Mouse (Mus musculus) urinary bladder, postnatal 4 days (tissue): ENCODE measurements around the gene Gnmt.
"Not testable (repeated sequence)": the region's sequence is repeated elsewhere in the genome, so short reads cannot be mapped to it uniquely, and the experiment has no call there.

Experiments used
- DNase-seq, 2 experiments: peaks; one replicate each; pipeline ENCODE4 v3.0.0; 2021 to 2022; ENCODE audit warnings: low spot score in 2 of 2

Gene Gnmt

DNA sequence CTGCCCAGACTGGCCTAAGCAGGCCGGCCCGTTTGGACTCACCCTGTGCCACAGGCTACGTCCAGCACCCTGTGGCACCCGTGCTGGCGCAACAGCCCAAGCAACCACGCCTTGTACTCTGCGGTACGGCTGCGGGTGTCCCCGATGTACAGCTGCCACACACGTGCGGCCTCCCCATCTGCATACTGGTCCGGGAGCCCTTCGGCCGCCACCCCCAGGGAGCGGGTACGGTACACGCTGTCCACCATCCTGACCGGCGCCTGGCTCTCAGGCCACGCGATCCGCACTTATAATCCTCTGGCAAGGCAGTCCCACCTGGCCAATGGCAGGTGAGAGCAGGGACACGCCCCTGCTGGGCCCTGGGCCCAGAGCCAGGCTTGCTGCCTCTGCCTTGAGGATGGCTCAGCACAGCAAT lies at the start of gene Gnmt:
Gnmt (minus strand) TSS at position 265 of the 415 bp plus-strand sequence.
- no peak for DNase-seq

DNA sequence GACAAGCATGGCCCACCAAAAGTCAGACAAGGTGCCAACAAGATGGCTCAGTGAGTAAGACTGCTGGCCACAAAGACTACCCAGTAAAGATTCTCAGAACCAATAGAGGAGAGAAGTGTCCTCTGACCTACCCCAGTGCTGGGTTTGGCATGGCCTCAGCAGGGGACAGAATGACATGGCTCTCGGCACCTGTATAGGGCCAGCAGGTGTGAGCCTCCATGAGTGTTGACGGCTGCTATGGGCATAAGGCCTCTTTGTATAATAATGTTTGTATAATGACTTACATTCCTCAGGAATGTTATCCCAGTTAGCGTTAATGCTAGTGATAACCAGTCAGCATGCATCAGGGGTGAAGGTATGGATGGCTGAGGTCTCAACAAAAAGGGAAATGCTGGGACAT lies 47.1 kb upstream of the Gnmt start:
- DNase-seq, result no peak

DNA sequence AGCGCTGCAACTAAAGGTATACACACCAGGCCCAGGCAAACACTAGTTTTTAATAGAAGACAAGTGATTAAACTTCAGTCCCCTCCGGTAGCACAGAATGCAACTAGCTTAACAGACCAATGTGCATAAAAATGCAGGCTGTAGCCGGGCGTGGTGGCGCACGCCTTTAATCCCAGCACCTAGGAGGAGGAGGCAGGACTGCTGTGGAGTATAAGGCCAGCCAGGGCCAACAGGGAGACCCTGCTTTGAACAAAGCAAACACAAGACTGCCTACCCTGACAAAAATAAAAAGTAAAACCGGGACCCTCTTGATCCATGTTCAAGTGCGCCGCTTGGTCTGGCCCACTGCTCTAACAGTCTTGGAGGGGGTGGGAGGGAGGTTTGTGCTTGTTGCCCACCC lies 46.1 kb upstream of the Gnmt start:
- no peak for DNase-seq

DNA sequence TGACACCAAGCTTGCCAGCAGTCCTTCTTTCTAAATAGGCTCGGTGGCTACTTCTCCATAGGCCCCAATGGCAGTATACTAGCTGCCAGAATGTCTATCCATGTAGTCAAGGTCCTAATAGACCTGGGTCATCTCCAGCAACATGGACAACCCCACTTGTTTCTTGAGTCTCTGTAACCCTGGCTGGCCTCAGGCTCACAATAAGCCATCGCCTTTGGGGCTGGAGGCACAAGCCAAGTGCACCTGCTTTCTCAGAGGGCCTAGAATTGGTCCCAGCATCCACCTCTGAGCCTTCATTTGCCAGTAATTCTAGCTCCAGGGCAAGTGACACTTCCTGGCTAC lies 45.1 kb upstream of the Gnmt start:
- no peak for DNase-seq

DNA sequence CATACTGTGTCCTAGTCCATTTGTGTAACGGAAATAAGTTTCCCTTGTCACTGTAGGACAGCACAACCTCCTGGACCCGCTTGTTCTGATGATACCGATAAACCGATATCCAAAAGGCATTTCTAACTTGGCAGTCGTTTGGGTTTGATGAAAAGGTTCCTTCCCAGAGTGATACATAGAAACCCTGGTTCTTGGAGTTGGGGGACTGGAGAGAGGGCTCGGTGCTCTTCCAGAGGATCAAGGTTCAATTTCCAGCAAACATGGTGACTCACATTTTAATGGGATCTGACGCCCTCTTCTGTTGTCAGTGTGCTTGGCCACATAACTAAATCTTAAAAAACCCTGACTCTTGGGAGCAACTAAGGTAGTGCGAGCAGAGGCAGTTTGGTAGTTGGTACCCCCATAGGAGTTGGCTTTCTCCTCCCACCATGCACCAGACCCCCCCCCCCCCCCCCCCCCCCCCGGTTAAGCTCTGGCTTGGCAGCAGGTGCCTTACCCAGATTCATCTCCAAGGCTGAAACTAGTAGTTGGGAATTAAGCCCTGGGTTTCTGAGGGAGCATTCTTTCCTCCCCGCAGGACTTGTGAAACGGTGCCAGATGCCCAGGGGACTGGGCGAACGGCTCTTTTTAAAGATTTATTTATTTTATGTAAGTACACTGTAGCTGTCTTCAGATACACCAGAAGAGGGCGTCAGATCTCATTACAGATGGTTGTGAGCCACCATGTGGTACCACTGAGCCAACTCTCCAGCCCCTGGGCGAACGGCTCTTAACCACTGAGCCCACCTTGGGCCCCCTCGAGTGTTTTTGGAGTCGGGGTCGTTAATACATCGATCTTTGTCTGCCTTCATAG lies 44.5 kb upstream of the Gnmt start:
- DNase-seq, result no peak

DNA sequence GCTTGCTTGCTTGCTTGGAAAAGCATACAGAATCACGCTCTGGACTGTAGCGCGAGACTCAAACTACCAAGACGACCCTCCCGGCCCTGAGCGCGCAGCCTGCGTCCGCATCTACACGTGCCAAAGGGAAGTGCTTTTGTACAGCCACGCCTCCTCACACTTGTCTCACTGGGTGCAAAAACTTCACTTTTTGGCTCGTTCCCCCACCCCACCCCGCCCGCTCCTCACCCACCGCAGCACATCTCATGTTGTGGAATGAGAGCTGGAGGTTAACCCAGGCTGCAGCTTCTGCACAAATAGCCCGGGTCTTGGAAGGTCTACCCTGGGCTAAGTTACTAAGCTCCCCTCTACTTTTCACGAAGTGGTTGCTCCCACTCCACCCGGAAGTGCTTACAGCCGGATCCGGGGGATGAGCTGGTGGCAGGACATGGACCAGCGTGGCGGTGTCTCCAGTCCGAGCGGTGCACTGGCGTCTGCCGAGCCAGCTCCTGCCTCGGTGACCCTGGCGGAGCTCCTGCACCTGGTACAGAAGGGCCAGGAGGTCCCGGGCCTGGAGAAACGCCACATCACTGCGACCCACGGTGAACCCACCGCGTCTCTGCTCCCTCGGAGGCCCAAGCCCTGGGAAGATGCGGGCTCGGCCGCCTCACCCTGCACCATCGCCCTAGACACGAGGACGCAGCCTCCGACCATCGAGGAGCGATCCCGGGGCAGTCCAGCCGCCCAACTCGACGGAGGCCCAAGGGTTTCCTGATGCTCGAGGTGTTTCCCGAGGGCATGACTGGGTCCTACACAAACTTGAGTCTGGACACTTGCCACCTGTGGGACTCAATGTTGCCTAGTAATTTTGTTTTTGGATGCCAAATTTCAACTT lies 43.7 kb upstream of the Gnmt start, which contains the start of gene 2310039H08Rik:
2310039H08Rik (plus strand) TSS at position 232 of the 874 bp plus-strand sequence.
- DNase-seq, result peak; percentile 80 to 84

DNA sequence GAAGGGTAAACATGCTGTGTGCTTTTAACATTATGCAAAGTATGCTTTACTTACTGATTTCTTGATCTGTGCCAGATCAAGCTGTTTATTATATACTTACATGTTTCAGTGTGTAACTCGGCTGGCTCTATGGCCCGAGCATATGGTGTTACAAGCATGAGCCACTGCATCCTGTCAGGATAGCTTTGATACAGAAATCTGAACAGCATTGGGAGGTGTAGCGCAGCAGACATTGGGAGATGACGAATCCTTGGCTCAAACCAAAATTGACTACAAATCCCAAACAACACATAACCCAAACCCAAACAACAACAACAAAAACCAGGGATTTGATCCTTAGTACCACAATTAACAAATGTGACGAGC lies 43.1 kb upstream of the Gnmt start:
- no peak for DNase-seq

DNA sequence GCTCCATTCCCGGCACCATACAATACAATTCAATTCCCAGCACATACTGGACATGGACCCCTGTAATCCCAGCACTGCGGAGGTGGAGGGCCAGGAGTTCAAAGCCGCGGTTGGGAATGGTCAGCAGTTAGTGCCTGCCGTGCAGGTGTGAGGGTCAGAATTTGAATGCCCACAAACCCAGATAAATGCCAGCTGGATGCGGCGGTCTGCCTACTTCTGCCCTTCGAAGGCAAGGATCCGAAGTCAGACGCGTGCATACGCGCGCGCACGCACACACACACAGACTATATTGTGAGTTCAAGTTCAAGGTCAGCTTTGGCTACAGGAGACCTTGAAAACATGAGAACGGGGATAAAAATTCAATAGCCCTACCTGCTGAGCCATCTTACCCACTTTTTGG lies 42.6 kb upstream of the Gnmt start:
- DNase-seq, result no peak

DNA sequence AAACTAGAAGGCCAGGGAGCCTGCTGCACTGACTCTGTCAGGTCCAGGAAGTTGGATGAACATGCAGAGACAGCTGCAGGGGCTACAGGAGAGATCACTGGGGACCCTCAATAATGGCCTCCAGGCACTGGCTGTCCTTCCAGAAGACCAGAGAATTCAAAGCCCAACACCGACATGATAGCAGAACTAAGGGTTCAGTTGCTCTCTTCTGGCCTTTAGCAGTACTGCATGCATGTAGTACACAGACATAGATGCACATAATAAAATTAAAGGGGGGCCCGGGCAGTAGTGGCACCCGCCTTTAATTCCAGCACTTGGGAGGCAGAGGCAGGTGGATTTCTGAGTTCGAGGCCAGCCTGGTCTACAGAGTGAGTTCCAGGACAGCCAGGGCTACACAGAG lies 42.1 kb upstream of the Gnmt start:
- DNase-seq, result no peak

DNA sequence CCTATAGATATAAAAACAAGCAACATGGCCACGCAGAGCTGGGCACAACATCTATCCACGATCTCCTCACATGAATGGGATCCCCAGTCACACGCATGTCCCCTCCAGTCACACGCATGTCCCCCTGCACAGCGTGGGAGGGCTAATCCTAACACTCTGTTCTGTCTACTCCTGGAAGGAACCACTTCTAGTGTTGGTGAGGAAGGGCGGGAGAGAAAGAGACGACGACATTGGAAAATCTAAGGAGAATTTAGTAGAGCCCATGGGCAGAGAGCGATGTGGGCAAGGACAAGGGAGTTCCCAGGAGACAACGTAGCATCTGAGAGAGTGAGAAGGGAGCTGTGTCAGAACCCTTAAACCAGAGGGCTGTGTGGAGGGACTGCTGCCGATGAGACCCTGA lies 41.6 kb upstream of the Gnmt start:
- DNase-seq, result no peak

DNA sequence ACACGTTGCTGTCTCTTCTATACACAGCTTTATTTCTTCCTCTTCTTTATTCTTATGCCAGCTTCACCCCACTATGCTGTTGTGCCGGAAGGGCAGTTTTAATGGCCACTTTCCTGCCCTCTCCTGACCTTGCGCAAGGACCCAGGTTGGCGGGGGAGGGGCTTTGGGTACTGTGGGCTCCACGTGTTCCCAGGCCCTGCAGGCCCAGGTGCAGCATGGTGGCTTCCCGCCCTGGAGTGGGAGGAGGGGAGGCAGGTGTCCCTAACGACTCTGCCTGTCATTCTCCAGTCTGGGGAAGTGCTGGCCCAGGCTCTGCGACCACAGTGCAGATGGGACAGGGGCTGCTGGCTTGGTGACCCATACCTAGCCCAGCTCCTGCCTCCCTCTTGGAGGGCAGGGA lies 38.9 kb upstream of the Gnmt start:
- no peak for DNase-seq

DNA sequence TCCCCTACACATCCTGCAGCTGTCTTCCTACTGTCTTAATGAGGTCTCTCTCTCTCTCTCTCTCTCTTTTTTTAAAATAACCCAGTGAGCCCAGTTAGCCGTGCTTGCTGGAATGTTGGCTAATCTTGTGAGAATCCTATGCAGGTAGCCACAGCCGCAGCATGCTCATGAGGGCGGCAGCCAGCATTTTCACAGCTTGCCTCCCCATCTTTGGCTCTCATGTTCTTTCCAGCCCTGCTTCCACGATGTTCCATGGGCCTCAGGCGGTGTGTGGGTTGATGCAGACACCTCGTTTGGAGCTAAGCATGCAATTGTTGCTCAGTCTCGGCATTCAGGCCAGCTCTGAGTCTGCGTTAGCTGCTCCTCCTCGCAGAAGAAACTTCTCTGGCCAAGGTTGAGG lies 35.9 kb upstream of the Gnmt start:
- not testable (repeated sequence) for DNase-seq

DNA sequence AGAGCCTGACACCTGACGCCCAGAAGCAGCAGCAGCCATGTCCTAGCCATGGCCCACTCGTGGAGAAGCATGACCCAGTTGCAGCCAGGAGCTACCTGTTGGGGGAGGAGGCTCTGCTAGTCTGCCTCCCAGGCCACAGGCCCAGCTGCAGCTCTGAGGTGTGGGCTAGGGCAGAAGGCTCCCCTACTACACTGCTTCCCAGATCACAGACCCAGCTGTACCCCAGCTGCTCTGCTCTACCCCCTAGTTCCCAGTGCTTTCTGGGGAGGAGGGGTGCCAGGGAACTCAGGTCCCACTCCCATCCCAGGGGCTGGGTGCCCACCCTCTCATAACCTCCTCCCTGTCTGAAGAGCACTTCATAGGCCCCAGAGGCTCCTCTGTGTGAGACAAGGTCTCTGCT lies 34.6 kb upstream of the Gnmt start, which contains the start of gene Ptcra:
Ptcra (minus strand) TSS at position 169 of the 400 bp plus-strand sequence.
- no peak for DNase-seq

DNA sequence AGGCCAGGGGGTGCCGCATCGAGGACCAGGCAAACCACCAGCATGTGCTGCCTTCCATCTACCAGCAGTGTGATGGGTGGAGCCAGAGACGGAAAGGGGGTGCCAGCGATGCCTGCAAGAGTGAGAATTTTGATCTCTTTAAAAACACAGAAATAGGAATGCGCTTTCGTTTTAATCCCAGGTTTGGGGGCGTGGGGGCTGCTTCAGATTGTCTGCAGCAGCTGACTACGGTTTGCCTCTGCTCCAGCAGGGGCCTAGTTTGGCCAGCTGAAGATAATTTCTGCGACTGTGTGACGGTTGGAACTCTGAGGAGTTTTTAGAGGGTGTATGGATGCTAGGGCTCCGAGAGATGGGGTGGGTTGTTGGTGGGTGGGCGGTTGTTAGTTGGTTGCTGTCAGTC lies 29.8 kb upstream of the Gnmt start:
- no peak for DNase-seq

DNA sequence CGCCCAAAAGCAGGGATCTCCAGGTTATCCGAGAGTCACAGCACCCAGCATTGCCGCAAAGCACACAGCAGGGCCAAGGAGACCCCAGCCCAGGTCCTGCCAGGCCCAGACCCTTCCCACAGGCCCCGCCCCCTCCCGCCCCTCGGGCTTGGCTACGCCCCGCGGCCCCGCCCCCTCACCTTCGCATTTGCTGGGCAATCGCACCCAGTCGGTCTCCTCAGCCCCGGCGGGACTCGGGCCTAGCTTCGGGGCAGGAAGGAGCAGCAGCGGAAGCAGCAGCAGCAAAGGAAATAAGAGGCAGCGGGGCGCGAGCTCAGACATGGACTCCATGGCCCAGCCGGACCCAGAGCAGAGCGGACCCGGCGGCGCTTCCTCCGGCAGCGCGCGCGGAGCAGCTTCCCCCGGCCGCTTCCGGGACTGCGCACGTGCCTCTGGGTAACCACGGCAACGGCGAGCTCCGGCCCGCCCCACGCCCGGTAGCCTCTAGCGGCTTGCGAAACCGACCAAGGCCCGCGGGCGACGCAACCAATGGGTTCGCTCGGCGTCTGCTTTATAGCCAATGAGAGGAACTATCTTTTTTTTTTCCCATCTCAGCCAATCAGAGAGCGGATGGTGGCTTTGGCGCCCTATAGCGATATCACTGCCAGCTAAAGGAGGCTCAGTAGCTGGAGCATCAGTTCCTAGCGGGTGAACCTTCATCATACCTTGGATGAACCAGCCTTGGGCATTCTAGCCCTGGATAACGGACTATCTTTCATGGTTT lies 23.0 kb upstream of the Gnmt start, which contains the start of gene Cnpy3:
Cnpy3 (minus strand) TSS at position 421 of the 763 bp plus-strand sequence.
- peak; percentile 97 to 99 for DNase-seq

DNA sequence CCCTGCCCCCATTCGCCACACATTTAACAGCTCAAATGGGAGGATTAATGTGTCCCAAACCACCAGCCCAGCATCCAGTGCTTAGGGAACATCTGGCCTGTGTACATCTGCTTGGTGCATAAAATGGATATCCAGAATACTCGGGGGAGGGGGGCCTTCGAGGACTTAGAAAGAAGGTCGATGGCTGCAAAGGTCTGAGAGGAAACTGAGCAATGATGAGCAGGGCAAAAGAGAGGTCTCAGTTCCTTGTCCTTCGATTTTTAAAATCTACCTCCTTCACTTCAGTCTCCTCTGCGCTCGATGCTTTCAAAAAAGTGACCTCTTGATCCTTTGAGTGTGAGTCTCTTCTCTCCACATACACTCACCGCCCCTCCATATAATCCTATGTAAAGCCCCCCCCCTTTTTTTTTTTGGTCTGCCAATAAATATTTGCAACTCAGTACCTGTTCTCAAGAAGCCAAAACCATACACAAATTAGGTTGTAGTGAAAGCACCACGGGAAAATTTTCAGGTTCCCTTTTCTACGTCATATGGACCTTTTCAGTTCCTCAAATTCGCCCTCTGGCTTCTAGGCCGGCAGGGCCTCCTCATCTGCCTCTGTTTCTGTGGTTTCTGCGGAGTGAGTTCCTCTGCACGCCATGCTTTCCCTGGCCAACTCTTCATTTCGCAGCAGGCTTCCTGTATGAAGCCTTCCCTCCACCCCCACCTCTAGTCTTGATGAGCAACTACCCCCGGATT lies 22.3 kb upstream of the Gnmt start:
- DNase-seq, result no peak

DNA sequence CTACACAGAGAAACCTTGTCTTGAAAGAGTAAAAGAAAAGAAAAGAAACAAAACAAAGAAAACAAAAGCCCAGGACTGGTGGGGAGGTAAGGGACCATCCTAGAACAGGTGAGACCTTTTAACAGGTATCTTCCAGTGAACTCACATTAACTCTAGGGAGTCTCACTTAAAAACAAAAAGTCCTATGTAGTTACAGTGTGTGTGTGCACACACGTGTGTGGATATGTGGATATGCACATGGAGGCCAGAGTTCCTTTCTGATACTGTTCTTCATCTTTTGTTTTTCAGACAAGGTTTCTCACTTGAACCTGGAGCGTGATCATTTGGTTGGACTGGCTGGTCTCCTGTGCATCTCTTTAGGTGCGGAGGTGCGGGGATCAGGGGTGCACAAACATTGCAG lies 21.6 kb upstream of the Gnmt start:
- no peak for DNase-seq

DNA sequence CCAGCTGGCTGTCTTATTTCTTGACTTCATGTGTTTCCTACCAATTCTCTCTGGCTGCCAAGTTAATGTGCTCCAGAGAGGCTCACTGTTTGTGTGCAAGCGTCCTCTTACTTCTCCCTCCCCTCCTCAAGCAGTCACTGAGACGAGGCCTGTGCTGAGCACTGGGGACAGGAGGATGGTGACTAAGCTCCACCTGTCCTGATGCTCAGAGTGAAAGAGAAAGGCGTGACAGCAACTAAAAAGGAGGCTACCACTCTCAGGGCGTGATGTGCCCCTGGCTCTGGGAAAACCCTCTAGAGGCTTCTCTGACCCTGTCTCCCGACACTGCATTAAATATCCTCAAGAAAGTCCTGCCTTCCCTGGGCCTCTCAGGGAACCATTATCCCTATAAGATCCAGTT lies 20.3 kb upstream of the Gnmt start:
- no peak for DNase-seq

DNA sequence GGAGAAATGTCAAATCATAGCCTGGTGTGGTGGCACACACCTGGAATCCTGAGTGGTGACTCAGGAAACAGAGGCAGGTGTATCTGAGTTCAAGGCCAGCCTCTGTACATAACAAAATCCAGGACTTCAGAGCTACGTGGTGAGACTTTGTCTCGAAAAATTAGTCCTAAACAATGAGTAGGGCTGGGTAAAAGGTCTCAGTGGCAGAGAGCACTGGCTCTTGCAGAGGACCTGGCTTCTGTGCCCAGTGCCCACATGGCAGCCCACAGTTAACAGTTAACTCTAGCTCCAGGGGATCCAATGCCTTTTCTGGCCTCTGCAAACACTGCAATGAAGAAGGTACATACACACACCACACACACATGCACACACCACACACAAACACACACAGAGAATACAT lies 18.8 kb upstream of the Gnmt start:
- no peak for DNase-seq

DNA sequence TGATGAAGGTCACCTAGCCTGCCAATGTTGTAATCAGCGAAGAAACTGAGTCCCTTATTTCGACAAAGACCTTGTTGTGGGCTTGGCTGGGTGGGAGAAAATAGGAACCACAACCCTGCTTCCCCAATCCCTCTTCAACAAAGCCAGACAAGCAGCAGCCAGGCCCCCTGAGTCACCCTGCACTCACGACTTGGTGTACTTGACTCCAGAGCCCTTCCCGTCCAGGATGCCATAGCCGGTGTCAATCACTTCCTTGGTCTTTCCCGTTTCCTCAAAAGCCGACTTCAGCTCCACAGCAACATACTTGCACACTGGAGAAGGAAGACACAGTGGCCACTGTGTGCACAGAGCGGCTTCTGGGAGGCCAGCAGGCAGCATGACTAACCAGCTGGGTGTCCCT lies 18.3 kb upstream of the Gnmt start:
- DNase-seq, result no peak

DNA sequence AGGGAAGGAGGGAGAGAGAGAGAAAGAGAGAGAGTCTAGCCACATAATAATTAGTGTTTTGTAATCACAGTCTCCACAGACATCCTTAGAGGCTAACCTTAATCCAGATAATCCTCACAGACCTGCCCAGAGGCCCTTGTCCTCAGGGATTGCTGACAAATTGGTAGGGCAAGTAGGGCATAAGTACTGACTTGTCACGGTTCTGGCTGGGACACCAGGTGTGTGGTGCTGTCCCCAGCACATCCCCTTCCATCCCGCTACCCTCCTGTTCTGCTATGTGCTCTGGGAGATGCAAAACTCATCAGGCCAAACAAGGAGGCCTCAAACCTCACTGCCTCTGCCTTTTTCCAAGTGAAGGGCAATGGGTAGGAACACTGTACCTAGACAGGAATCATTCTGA lies 16.5 kb upstream of the Gnmt start:
- no peak for DNase-seq
